Mouse (Mus musculus): ENCODE measurements at regions not wholly inside any gene's neighbourhood (a gene's known extent, or its start where the extent isn't known, plus 50 kb on each side); places are given as distances from the start of the nearest gene placed in this dataset.

GRCm38 (mm10) chrX:10770575-10770974 lies 55.8 kb downstream of the Mid1ip1 start:
- DNase-seq = no peak

- DNase-seq = peak; percentile 1 to 6
These were observed 61.1 kb downstream of the Mid1ip1 start for GRCm38 (mm10) chrX:10775714-10776515.

GRCm38 (mm10) chrX:10776516-10776818 lies 61.7 kb downstream of the Mid1ip1 start:
- no peak for DNase-seq

GRCm38 (mm10) chrX:10778014-10778413 lies 63.2 kb downstream of the Mid1ip1 start:
- no peak for DNase-seq

- DNase-seq = no peak
These were observed 71.5 kb downstream of the Mid1ip1 start for GRCm38 (mm10) chrX:10786359-10786758.

- DNase-seq = no peak
These were observed 72.2 kb downstream of the Mid1ip1 start for GRCm38 (mm10) chrX:10787057-10787456.

GRCm38 (mm10) chrX:10820313-10820920 lies 105.6 kb downstream of the Mid1ip1 start:
- no peak for DNase-seq

GRCm38 (mm10) chrX:10833681-10834080 lies 118.9 kb downstream of the Mid1ip1 start:
- DNase-seq = no peak

GRCm38 (mm10) chrX:10857089-10857488 lies 142.3 kb downstream of the Mid1ip1 start:
- DNase-seq = no peak

GRCm38 (mm10) chrX:10857668-10858067 lies 142.9 kb downstream of the Mid1ip1 start:
- no peak for DNase-seq

GRCm38 (mm10) chrX:10871613-10872012 lies 156.8 kb downstream of the Mid1ip1 start:
- DNase-seq = no peak

- DNase-seq = no peak
These were observed 163.0 kb downstream of the Mid1ip1 start for GRCm38 (mm10) chrX:10877856-10878255.

- DNase-seq = no peak
These were observed 164.1 kb downstream of the Mid1ip1 start for GRCm38 (mm10) chrX:10878922-10879321.

GRCm38 (mm10) chrX:10883729-10884464 lies 169.1 kb downstream of the Mid1ip1 start:
- DNase-seq = no peak

- DNase-seq = no peak
These were observed 178.0 kb downstream of the Mid1ip1 start for GRCm38 (mm10) chrX:10892815-10893214.

GRCm38 (mm10) chrX:10896193-10896955 lies 181.6 kb downstream of the Mid1ip1 start:
- DNase-seq = no peak

- no peak for DNase-seq
These were observed 187.9 kb downstream of the Mid1ip1 start for GRCm38 (mm10) chrX:10902686-10903085.

GRCm38 (mm10) chrX:10904072-10904471 lies 189.3 kb downstream of the Mid1ip1 start:
- DNase-seq = no peak

- no peak for DNase-seq
These were observed 190.1 kb downstream of the Mid1ip1 start for GRCm38 (mm10) chrX:10904889-10905288.

- peak in 1 of 2 experiments; percentile 3 for DNase-seq
These were observed 196.6 kb downstream of the Mid1ip1 start for GRCm38 (mm10) chrX:10911127-10912061.

All from cerebellum, postnatal 14 days (tissue).